Mouse (Mus musculus) embryo, embryonic 10 days (tissue): ENCODE measurements around the gene Rbfox1.

Experiments used
- DNase-seq: peaks from one replicate; pipeline ENCODE4 v3.0.0-alpha.2; 2015; ENCODE audit warnings: low spot score

Gene Rbfox1

GRCm38 (mm10) chr16:7229232-7229631 is 1344.1 kb downstream of the Rbfox1 start:
- DNase-seq, result no peak

GRCm38 (mm10) chr16:7241627-7242026 is 1356.5 kb downstream of the Rbfox1 start:
- DNase-seq, result no peak

- no peak for DNase-seq
These were observed 1357.3 kb downstream of the Rbfox1 start for GRCm38 (mm10) chr16:7242501-7242900.

GRCm38 (mm10) chr16:7244382-7244781 is 1359.2 kb downstream of the Rbfox1 start:
- no peak for DNase-seq

- no peak for DNase-seq
These were observed 1366.5 kb downstream of the Rbfox1 start for GRCm38 (mm10) chr16:7251696-7252095.

- DNase-seq, result no peak
These were observed 1372.2 kb downstream of the Rbfox1 start for GRCm38 (mm10) chr16:7257366-7257765.

- no peak for DNase-seq
These were observed 1378.1 kb downstream of the Rbfox1 start for GRCm38 (mm10) chr16:7263261-7263660.

GRCm38 (mm10) chr16:7265715-7266114 is 1380.6 kb downstream of the Rbfox1 start:
- DNase-seq, result no peak

GRCm38 (mm10) chr16:7275501-7275900 is 1390.3 kb downstream of the Rbfox1 start:
- DNase-seq, result no peak

GRCm38 (mm10) chr16:7275901-7276300 is 1390.7 kb downstream of the Rbfox1 start:
- peak; percentile 21 for DNase-seq

- DNase-seq, result no peak
These were observed 1394.4 kb downstream of the Rbfox1 start for GRCm38 (mm10) chr16:7279544-7279943.

- DNase-seq, result no peak
These were observed 1397.1 kb downstream of the Rbfox1 start for GRCm38 (mm10) chr16:7282257-7282656.

GRCm38 (mm10) chr16:7292985-7293805 is 1408.0 kb downstream of the Rbfox1 start:
- peak; percentile 17 for DNase-seq

GRCm38 (mm10) chr16:7302416-7302815 is 1417.3 kb downstream of the Rbfox1 start:
- DNase-seq, result no peak

- no peak for DNase-seq
These were observed 1444.0 kb downstream of the Rbfox1 start for GRCm38 (mm10) chr16:7329196-7329595.

GRCm38 (mm10) chr16:7341186-7341585 is 1456.0 kb downstream of the Rbfox1 start:
- DNase-seq, result no peak

GRCm38 (mm10) chr16:7345298-7345697 is 1460.1 kb downstream of the Rbfox1 start:
- no peak for DNase-seq

GRCm38 (mm10) chr16:7346001-7346625 is 1461.0 kb downstream of the Rbfox1 start:
- no peak for DNase-seq

- DNase-seq, result no peak
These were observed 1462.5 kb downstream of the Rbfox1 start for GRCm38 (mm10) chr16:7347522-7348165.

GRCm38 (mm10) chr16:7352808-7353207 is 1467.7 kb downstream of the Rbfox1 start:
- DNase-seq, result no peak

GRCm38 (mm10) chr16:7354116-7354515 is 1469.0 kb downstream of the Rbfox1 start:
- no peak for DNase-seq

GRCm38 (mm10) chr16:7359043-7359442 is 1473.9 kb downstream of the Rbfox1 start:
- DNase-seq, result no peak

GRCm38 (mm10) chr16:7360706-7361105 is 1475.6 kb downstream of the Rbfox1 start:
- DNase-seq, result no peak
